Mouse (Mus musculus) liver, adult (tissue): ENCODE data around the gene Ogg1.

Source experiments
- GATA4 ChIP-seq: IDR thresholded peaks from 2 replicates; pipeline ENCODE4 v1.6.1; 2014; ENCODE audit warnings: mild to moderate bottlenecking, low read length; ENCODE audit not compliant: insufficient replicate concordance

The Ogg1 gene

GRCm38 (mm10) chr6:113306986-113307349 lies 19.8 kb upstream of the Ogg1 start, which contains the start of gene Brpf1:
Gene Brpf1, plus strand, starts transcription at chr6:113307137.
- no peak for TF ChIP-seq GATA4

- TF ChIP-seq GATA4: no peak
Observed at GRCm38 (mm10) chr6:113307481-113308121, 19.2 kb upstream of the Ogg1 start.

DNA sequence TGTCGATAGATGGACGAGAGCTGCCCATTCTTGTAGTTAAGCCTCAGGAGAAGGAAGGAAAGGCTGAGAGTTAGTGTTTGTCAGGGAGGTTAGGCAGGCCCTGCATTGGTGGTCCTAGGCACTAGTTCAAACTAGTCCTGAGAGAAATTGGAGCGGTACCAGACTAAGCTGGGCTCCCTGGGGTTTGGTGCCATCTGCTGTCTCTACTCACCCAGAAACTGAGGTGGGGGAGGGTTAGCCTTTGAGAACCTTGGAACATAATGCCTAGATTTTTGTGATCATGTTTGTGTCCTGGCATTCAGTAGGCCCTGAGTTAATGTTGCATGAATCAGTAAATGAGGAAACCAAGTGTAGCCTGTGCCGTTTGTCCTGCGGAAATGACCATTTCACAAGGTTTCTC lies 18.6 kb upstream of the Ogg1 start:
- no peak for TF ChIP-seq GATA4

DNA sequence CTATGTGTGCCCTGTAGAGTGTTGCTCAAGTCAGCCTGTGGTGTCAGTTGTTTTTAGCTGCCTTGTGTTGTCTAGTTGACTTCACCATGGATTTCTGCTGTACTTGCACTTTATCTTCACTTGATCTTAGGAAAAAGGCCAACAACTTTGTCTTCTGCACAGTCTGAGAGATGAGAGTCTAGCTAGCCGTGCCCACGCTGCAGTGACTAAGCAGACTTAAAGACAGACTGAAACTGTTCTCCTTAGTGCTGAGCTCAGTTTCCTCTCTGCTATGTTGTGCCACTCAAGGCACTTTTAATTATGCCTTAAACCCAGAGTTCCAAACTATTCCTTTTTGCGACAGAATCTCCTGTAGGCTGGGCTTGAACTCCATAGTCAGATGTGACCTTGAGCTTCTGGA lies 10.8 kb upstream of the Ogg1 start:
- no peak for TF ChIP-seq GATA4

DNA sequence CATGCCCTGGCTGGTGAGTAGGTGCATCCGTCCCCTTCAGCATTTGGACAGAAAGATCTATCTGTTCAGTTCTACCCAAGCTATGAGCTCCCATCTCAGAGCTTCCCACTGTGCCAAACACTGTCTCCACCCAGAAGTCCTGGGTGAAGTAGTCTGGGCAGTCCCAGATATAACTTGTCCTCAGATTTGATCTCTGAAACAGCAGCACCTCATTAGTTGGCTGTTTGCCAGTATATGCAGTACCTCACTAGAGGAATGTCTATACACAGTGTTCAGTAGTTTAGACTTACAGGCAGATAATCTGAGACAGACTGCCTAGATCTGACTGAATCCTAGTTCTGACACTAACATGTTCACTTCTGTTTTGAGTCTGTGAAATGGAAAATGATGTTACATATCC lies 2.6 kb downstream of the Ogg1 start:
- TF ChIP-seq GATA4: no peak

DNA sequence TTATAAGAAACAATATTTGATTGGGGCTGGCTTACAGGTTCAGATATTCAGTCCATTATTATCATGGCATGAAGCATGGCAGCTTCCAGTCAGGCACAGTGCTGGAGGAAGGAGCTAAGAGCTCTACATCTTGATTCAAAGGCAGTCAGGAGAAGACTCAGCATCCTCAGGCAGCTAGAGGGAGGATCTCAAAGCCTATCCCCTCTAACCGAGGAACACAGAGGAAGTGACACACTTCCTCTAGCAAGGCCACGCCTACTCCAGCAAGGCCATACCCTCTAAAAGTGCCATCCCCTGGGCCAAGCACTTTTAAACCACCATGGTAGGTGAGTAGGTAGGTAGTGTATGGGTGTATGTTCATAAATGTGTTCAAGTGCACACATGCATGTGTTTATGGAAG lies 3.8 kb downstream of the Ogg1 start:
- TF ChIP-seq GATA4: no peak

DNA sequence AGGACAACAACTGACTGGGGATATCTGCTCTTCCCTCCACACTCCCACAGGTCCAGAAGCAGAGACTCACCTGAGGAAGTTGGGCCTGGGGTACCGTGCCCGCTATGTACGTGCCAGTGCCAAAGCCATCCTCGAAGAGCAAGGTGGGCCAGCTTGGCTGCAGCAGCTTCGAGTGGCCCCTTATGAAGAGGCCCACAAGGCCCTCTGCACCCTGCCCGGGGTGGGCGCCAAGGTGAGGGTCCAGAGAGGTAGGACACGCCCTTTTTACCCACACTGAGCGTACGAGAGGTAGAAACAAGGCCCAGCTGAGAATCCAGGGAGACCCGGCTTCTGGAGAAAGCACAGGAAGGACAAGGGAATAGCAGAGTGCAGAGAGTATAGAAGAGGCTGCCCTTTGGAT lies 4.9 kb downstream of the Ogg1 start:
- TF ChIP-seq GATA4: no peak

GRCm38 (mm10) chr6:113333137-113333950 lies 6.6 kb downstream of the Ogg1 start:
- no peak for TF ChIP-seq GATA4

DNA sequence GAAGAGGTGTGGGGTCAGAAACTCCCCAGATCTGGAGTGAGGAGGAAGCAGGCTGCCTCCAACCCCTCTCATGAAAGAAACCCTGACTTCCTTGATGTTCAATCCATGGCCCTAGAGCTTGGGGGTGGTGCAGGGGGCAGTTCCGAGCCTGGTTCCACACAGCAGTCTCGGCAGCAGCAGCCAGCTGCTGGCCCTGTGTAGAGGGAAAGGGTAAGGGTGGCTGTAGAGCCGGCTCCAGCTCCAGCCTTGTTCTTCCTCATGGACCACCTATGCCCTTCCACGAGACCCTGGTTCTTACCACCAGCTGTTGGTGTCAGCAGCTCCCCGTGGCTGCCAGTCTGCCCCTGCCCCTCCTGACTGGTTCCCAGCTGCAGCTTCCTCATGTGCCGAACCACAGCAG lies 7.4 kb downstream of the Ogg1 start:
- no peak for TF ChIP-seq GATA4

DNA sequence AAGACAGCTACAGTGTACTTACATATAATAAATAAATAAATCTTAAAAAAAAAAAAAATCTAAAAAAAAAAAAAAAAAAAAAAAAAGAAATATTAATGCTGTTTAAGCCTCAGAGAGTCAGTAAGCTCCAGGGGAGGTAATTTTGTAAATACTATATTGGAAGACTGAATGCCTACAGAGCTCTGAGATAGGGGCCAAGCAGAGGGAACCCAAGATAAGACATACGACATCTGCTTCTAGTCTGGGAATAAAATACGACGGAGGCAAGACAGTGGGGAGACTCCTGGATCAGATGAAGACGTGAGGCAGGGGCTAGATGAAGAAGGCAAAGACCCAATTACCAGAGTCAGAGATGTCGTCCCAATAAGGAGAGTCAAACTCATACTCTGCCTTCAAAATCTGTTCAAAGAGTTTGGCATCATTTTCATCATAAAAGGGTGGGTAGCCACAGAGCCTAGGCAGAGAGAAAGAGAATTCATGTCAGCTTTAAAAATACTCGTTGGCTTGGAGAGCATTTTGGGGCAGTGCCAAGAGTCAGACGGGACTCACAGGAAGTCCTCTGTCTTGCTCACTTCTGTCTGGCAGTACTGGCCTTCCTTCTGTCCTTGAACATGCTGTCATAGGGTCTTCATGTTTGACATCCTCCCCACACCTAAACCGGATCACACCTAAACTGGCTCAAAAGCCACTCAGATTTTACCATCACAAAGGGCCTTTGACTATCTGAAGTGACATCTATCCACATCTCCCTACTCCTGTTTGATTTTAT lies 10.3 kb downstream of the Ogg1 start:
- TF ChIP-seq GATA4: no peak

GRCm38 (mm10) chr6:113341574-113341973 lies 14.8 kb downstream of the Ogg1 start:
- no peak for TF ChIP-seq GATA4

- no peak for TF ChIP-seq GATA4
Observed at GRCm38 (mm10) chr6:113342297-113342696, 15.5 kb downstream of the Ogg1 start.

DNA sequence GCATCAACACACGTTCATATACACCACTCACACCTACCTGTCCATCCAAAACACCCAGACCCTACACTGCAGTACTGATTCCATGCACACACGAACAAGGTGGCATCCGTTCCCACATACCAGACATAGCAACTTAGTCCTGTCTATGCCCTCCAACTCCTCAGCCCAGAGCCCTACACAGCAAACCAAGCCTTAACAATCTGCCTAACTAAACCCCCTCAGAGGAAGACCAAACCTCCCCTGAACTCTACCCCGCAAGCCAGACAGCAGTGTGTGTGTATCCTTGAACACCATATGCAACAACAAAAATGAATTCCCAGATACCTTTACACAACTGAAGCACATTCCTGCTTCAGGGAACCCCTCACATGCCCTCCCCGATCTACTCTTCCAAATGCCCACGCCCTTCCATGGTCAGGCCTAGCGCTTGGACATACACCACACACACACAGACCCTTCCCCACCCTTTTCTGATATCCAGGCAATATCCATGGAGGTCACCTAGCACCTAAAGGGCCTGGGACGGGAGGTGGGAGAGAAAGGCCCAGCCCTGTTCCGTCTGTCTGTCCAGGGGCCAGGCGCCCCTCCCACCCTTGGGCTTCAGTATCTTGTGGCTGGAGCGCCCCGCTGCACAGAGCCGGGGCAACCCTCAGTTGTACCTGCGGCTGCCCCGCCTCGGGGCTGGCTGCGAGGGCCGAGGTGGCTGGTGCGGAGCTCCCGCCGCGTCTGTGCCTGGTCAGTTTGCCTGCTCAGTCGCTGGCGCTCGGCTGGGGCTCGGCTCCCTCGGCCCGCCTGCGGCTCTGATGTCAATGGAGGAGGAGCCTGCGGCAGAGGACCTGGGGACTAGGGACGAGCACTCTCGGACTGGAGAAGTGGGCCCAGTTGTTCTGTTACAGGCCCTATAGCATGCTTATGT lies 16.7 kb downstream of the Ogg1 start, which contains the start of gene Camk1:
Gene Camk1, minus strand, starts transcription at position 808 of the 916 bp plus-strand sequence.
- TF ChIP-seq GATA4: no peak

GRCm38 (mm10) chr6:113344321-113344720 lies 17.5 kb downstream of the Ogg1 start:
- no peak for TF ChIP-seq GATA4

GRCm38 (mm10) chr6:113346897-113347296 lies 20.1 kb downstream of the Ogg1 start:
- TF ChIP-seq GATA4: no peak
